24 mouse cellular contexts compared by ENCODE assay signal in the genomic region with DNA sequence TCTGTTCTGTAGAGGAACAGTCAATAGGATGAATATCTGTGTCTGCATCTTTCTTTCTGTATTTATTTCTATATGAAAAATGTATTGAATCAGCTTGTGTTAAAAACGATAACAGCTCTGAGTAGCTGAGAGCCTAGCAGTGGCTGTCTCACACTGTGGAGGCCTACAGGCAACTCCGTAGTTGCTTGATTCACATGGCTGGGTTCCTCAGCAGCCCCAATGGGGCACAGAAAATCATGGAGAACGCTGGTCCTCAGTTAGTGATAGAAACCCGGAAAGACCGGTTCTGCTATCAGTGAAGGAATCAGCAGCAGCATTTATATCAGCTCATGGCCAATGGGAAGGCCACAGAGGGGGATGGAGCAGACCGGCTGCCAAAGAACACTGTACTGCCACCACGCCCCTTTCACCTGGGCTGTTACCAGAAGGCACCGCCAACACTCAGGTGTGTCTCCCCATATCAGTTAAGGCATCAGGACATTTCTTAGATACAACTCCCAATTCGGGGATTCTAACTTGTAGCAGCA. TPM values are rescaled to one million over a fixed set of nuclear protein-coding genes. Genes with fewer than 3 reads are reported as not detected.
DNase-seq lines count a peak whose midpoint lies in the region; ATAC-seq and TF ChIP-seq lines count a peak whose summit lies in the region.
"Had no signal": no experiment of that assay in that cellular context is flagged by ENCODE, and none has a peak within 500 bp of the region (broad histone marks: within the 10 kb centered on the region; RNA-seq: fewer than 3 reads in every experiment).

No protein-coding gene starts in this region.

- no peak overlapping the region for H3K4me2 ChIP-seq in kidney, postnatal 0 days (ENCODE audit: low read length)
- H3K4me2 ChIP-seq in stomach, postnatal 0 days (replicated peaks; ENCODE audit: low read depth) = no peak overlapping the region
- H3K4me2 ChIP-seq: forebrain, embryonic 15.5 days; heart, embryonic 11.5 days; hindbrain, embryonic 13.5 days; liver, embryonic 13.5 days; midbrain, embryonic 13.5 days; neural tube, embryonic 15.5 days had no signal

- peak; percentile 86 for ATAC-seq in kidney, postnatal 0 days (replicated peaks; ENCODE audit: low FRiP score, low read depth)
- peak; percentile 86 for ATAC-seq in stomach, postnatal 0 days (ENCODE audit: low FRiP score, low TSS enrichment)
- ATAC-seq: forebrain, embryonic 15.5 days; midbrain, embryonic 13.5 days had no signal

- H3K4me1 ChIP-seq in kidney, postnatal 0 days (replicated peaks; ENCODE audit: insufficient read depth, low read length) = 0 out of 2 replicates have a peak, but pooled peaks cover under 1% of the 10 kb centered on the region
- no peaks in the 10 kb centered on the region for H3K4me1 ChIP-seq in stomach, postnatal 0 days (replicated peaks; ENCODE audit: control insufficient read depth, insufficient read depth)
- H3K4me1 ChIP-seq: liver, embryonic 13.5 days; neural tube, embryonic 15.5 days had no signal

- no peak overlapping the region for H3K27ac ChIP-seq in kidney, postnatal 0 days
- no peak overlapping the region for H3K27ac ChIP-seq in stomach, postnatal 0 days (replicated peaks)
- H3K27ac ChIP-seq in layer of hippocampus, adult 2 months = no peak overlapping the region
- H3K27ac ChIP-seq: forebrain, embryonic 15.5 days; hindbrain, embryonic 13.5 days; liver, embryonic 13.5 days; macrophage; midbrain, embryonic 13.5 days; neural tube, embryonic 15.5 days had no signal

- H3K27me3 ChIP-seq in kidney, postnatal 0 days (ENCODE audit: insufficient read depth, low read length) = no peaks in the 10 kb centered on the region
- H3K27me3 ChIP-seq in stomach, postnatal 0 days (ENCODE audit: control insufficient read depth, insufficient read depth, low read length) = no peaks in the 10 kb centered on the region
- H3K27me3 ChIP-seq: forebrain, embryonic 15.5 days; hindbrain, embryonic 13.5 days; liver, embryonic 13.5 days; midbrain, embryonic 13.5 days; neural tube, embryonic 15.5 days had no signal

- no peaks in the 10 kb centered on the region for H3K36me3 ChIP-seq in kidney, postnatal 0 days (ENCODE audit: insufficient read depth, low read length)
- no peaks in the 10 kb centered on the region for H3K36me3 ChIP-seq in stomach, postnatal 0 days (ENCODE audit: control insufficient read depth, insufficient read depth, low read length)
- H3K36me3 ChIP-seq: forebrain, embryonic 15.5 days; hindbrain, embryonic 13.5 days; liver, embryonic 13.5 days; midbrain, embryonic 13.5 days; neural tube, embryonic 15.5 days had no signal

- peak; percentile 33 for TF ChIP-seq EP300 in stomach, postnatal 0 days (optimal IDR thresholded peaks at IDR 0.05)

- peak; percentile 52 for DNase-seq in kidney, adult 11 months
- DNase-seq in kidney, adult 18-20 months = no peak
- peak; percentile 36 to 48 for DNase-seq in urinary bladder, adult 18-20 months (ENCODE audit: low spot score in 2 of 2)
- DNase-seq in urinary bladder, postnatal 10 days (ENCODE audit: low spot score) = no peak
- peak; percentile 15 for DNase-seq in kidney, postnatal 0 days (ENCODE audit: low spot score)
- peak; percentile 68 for DNase-seq in stomach, postnatal 0 days (ENCODE audit: low spot score)
- no peak for DNase-seq in layer of hippocampus, adult 2 months (ENCODE audit: low spot score in 2 of 2)
- no peak for DNase-seq in ovary, postnatal 14 days (ENCODE audit: low spot score)
- DNase-seq: adrenal gland, adult 8-10 months; cerebellum, adult 11 months; cerebellum, postnatal 25 days; gastrocnemius, postnatal 36 days; heart, postnatal 14 days; layer of hippocampus, postnatal 36 days; liver, embryonic 13.5 days; right cerebral cortex, postnatal 4 days had no signal

- no peak for TF ChIP-seq CTCF in kidney, postnatal 0 days (IDR thresholded peaks at IDR 0.05; ENCODE audit: low read depth)
- TF ChIP-seq CTCF in stomach, postnatal 0 days (IDR thresholded peaks at IDR 0.05; ENCODE audit: low read depth) = no peak
- TF ChIP-seq CTCF in layer of hippocampus, adult 2 months (conservative IDR thresholded peaks at IDR 0.05) = no peak

- no peak overlapping the region for H3K4me3 ChIP-seq in kidney, postnatal 0 days (replicated peaks; ENCODE audit: low read depth, low read length)
- no peak overlapping the region for H3K4me3 ChIP-seq in stomach, postnatal 0 days (ENCODE audit: low read depth, low read length)
- no peak overlapping the region for H3K4me3 ChIP-seq in layer of hippocampus, adult 2 months
- H3K4me3 ChIP-seq: erythroblast, embryonic 14.5 days; forebrain, embryonic 15.5 days; hindbrain, embryonic 13.5 days; liver, embryonic 13.5 days; midbrain, embryonic 13.5 days; myocyte; neural tube, embryonic 15.5 days had no signal

- no peaks in the 10 kb centered on the region for H3K9me3 ChIP-seq in kidney, postnatal 0 days (replicated peaks; ENCODE audit: low read length)
- no peaks in the 10 kb centered on the region for H3K9me3 ChIP-seq in stomach, postnatal 0 days (ENCODE audit: control insufficient read depth, low read length)
- H3K9me3 ChIP-seq: forebrain, embryonic 15.5 days; hindbrain, embryonic 13.5 days; liver, embryonic 13.5 days; midbrain, embryonic 13.5 days; neural tube, embryonic 15.5 days had no signal

- no peak overlapping the region for H3K9ac ChIP-seq in kidney, postnatal 0 days (ENCODE audit: low read depth, low read length)
- H3K9ac ChIP-seq in stomach, postnatal 0 days (ENCODE audit: low read length) = no peak overlapping the region
- H3K9ac ChIP-seq: forebrain, embryonic 15.5 days; hindbrain, embryonic 13.5 days; liver, embryonic 13.5 days; midbrain, embryonic 13.5 days; neural tube, embryonic 15.5 days had no signal

- 64% methylated on average over 9 of the region's 9 CpGs for WGBS in kidney, postnatal 0 days
- WGBS in stomach, postnatal 0 days = 54% methylated on average over 9 of the region's 9 CpGs

RNA-seq across cellular contexts. Expression of a gene that starts 44.9 kb away (rescaled TPM):
- 8.2 and 8.9 TPM in 2 replicates for polyA plus RNA-seq in kidney, postnatal 0 days (2015; fragmentation: Nextera tagmentation; extraction: Ambion mirVana)
- 31.2 and 31.8 TPM in 2 replicates for polyA plus RNA-seq in stomach, postnatal 0 days (2015; fragmentation: Nextera tagmentation; extraction: Ambion mirVana)
- 1 to 10 TPM; 3.9 to 4.0 TPM for total RNA-seq in layer of hippocampus, adult 2 months (2021)
- total RNA-seq: gastrocnemius, postnatal 36 days had no signal
- polyA plus RNA-seq: erythroblast, embryonic 14.5 days; liver, embryonic 13.5 days; macrophage had no signal

Comparison
In these comparisons a context has a peak if more than half of its experiments do, and no peak if none do; other contexts are left out.
1. DNase-seq: peak in kidney, adult 11 months (single experiment), urinary bladder, adult 18-20 months (2 of 2), kidney, postnatal 0 days (single experiment) and stomach, postnatal 0 days (single experiment); none in kidney, adult 18-20 months (single experiment), urinary bladder, postnatal 10 days (single experiment), layer of hippocampus, adult 2 months (0 of 2) and ovary, postnatal 14 days (single experiment).